Mouse (Mus musculus): ENCODE measurements around the gene Gbp8. TPM values are rescaled to one million over a fixed set of nuclear protein-coding genes. Genes with fewer than 3 reads are reported as not detected.

The Gbp8 gene
- total and polyA plus RNA-seq, 3 experiments = 0.13 to 0.29 (median 0.23) TPM

DNA sequence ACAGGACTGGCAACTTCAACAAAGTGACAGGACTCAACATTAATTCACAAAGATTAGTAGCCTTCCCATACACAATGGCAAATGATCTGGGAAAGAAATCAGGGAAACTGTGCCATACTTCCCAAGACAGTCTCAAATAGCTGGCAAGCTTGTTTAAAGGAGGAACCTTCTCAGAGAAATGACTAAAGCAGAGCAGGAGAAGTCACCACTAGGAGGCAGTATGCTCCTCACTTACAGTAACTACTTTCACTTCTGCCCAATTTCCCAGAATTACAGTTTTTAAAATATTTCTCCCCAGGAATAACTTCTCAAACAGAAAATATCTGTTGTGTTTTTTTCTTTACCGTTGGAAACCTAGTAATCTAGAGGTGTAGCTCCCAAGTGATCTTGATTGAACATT, 152.6 kb downstream of the Gbp8 start:
- no peak overlapping the region for H3K4me3 ChIP-seq
- H3K9ac ChIP-seq (ENCODE audit: low read depth, low read length) = no peak overlapping the region
- H3K27ac ChIP-seq = no peak overlapping the region; the same call in 1 of the 2 replicates
- H3K4me1 ChIP-seq (ENCODE audit: control insufficient read depth, insufficient read depth, low read length) = peaks cover 7% of the 10 kb centered on the region
- TF ChIP-seq CTCF (IDR thresholded peaks at IDR 0.05) (peak; percentile 94), POLR2A (IDR thresholded peaks at IDR 0.05; ENCODE audit: insufficient read depth, low read depth, low read length) (no peak), EP300 (IDR thresholded peaks at IDR 0.05; ENCODE audit: insufficient read depth, low read depth, low read length) (no peak)
- H3K27me3 ChIP-seq (ENCODE audit: control insufficient read depth, insufficient read depth, low read length) = no peaks in the 10 kb centered on the region
- 34% methylated on average over 1 of the region's 1 CpGs for WGBS
- no peaks in the 10 kb centered on the region; the same call in 1 of the 2 replicates for H3K36me3 ChIP-seq (ENCODE audit: control insufficient read depth, insufficient read depth, low read length)
- no peak for DNase-seq
- no peaks in the 10 kb centered on the region for H3K79me2 ChIP-seq (replicated peaks; ENCODE audit: control insufficient read depth, insufficient read depth, low read length)
- intact Hi-C loops (cut with DNase I) = loop anchor here (1.0 to 10.0 kb wide), 4 partner anchors 68 to 336 kb away; no protein-coding TSS in a partner anchor

DNA sequence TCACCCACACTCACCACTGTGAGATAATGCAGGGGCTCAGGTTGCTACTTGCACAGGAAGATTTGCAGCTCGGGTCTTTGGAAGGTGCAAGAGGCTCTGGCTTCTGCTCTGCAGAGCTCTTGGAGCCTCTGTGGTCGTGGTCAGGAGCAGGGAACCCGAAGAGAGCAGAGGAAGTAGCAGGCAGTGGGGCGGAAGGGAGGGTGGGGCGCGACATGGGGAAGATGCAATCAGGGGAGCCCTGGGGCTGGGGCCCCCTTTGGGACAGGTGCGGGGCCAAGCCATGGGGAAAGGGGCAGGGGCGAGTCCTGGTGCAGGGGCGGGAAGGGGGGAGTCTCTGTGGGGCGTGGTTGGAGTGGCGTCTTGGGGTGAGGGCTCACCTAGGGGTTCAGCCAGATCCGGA, 156.8 kb downstream of the Gbp8 start, which contains the start of gene Abcg3:
TSS of gene Abcg3 (minus strand) at position 184 of the 400 bp plus-strand sequence.
- peak in 1 of 2 experiments; percentile 20 for DNase-seq
- H3K79me2 ChIP-seq (replicated peaks; ENCODE audit: control insufficient read depth, insufficient read depth, low read length) = no peaks in the 10 kb centered on the region
- 29% methylated on average over 12 of the region's 12 CpGs for WGBS
- H3K27me3 ChIP-seq (ENCODE audit: control insufficient read depth, insufficient read depth, low read length) = no peaks in the 10 kb centered on the region
- TF ChIP-seq POLR2A (IDR thresholded peaks at IDR 0.05; ENCODE audit: insufficient read depth, low read depth, low read length) (no peak), CTCF (IDR thresholded peaks at IDR 0.05) (no peak), EP300 (IDR thresholded peaks at IDR 0.05; ENCODE audit: insufficient read depth, low read depth, low read length) (no peak)
- no peaks in the 10 kb centered on the region; the same call in 1 of the 2 replicates for H3K36me3 ChIP-seq (ENCODE audit: control insufficient read depth, insufficient read depth, low read length)
- intact Hi-C loops (cut with DNase I) = loop anchor here (10.0 kb wide), 2 partner anchors 72 to 132 kb away; no protein-coding TSS in a partner anchor
- no peak within 1 kb of the TSS for H3K9ac ChIP-seq (ENCODE audit: low read depth, low read length)
- H3K4me1 ChIP-seq (ENCODE audit: control insufficient read depth, insufficient read depth, low read length) = peaks cover 2% of the 10 kb centered on the region
- no peak within 1 kb of the TSS for H3K4me3 ChIP-seq
- no peak within 1 kb of the TSS for H3K27ac ChIP-seq

DNA sequence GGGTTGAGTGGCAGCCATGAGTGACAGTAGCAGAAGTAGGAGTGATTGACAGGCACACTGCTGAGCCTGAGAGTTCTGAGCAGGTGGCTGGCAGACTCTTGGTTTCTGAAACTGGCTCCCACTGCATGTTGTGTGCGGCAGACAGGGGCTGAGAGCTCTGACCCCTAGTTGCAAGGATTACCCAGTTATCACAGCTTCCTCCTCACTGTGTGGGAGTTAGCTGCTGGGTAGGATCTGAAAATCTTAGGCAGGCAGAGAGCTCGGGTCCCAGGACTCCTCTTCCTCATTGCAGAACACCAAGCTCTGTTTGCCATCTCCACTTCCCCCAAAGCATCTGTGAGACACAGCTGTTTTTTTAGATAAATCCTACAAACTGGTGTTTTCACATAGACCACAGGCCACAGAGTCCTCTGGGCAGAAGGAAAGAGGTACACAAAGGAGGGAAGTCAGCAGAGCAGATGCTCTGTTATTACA, 160.3 kb downstream of the Gbp8 start:
- no peak for DNase-seq
- H3K79me2 ChIP-seq (replicated peaks; ENCODE audit: control insufficient read depth, insufficient read depth, low read length) = no peaks in the 10 kb centered on the region
- H3K4me1 ChIP-seq (ENCODE audit: control insufficient read depth, insufficient read depth, low read length) = no peaks in the 10 kb centered on the region; the same call in 1 of the 2 replicates
- no peak overlapping the region for H3K27ac ChIP-seq
- no peaks in the 10 kb centered on the region for H3K27me3 ChIP-seq (ENCODE audit: control insufficient read depth, insufficient read depth, low read length)
- 23% methylated on average over 2 of the region's 2 CpGs for WGBS
- H3K36me3 ChIP-seq (ENCODE audit: control insufficient read depth, insufficient read depth, low read length) = no peaks in the 10 kb centered on the region
- no peak overlapping the region for H3K4me3 ChIP-seq
- TF ChIP-seq CTCF (IDR thresholded peaks at IDR 0.05) = no peak
- no peak for TF ChIP-seq EP300 (IDR thresholded peaks at IDR 0.05; ENCODE audit: insufficient read depth, low read depth, low read length)
- no peak for TF ChIP-seq POLR2A (IDR thresholded peaks at IDR 0.05; ENCODE audit: insufficient read depth, low read depth, low read length)
- intact Hi-C loops (cut with DNase I) = no loop called here
- H3K9ac ChIP-seq (ENCODE audit: low read depth, low read length) = no peak overlapping the region

Other genes with a start within 250 kb of the Gbp8 start
- gene Abcg3, start 156.8 kb downstream of the Gbp8 start, total RNA-seq (2021) = under 1 TPM; 0.18 to 0.23 TPM
- gene Abcg3, start 156.8 kb downstream of the Gbp8 start, polyA plus RNA-seq (2012; rRNA removed) = 0.26 and 0.27 TPM in 2 replicates
- gene Gbp9, start within 50 bp of the Gbp8 start, total RNA-seq (2021) = 1 to 10 TPM; 7.4 to 9.4 TPM
- gene Gbp9, start within 50 bp of the Gbp8 start, polyA plus RNA-seq (2012; rRNA removed) = 5.6 and 11.3 TPM in 2 replicates
- 10 to 100 TPM in 1 of 2 experiments, 1 to 10 TPM in 1; 4.6 to 11.5 TPM for gene Gbp4, start within 50 bp of the Gbp8 start, total RNA-seq (2021)
- 7.8 and 10.4 TPM in 2 replicates for gene Gbp4, start within 50 bp of the Gbp8 start, polyA plus RNA-seq (2012; rRNA removed)
- gene Gbp10, start 100.0 kb upstream of the Gbp8 start, total RNA-seq (2021) = 1 to 10 TPM in 1 of 2 experiments, under 1 TPM in 1; 0.93 to 1.7 TPM
- gene Gbp10, start 100.0 kb upstream of the Gbp8 start, polyA plus RNA-seq (2012; rRNA removed) = 0.59 and 1.7 TPM in 2 replicates
- 1 to 10 TPM in 1 of 2 experiments, under 1 TPM in 1; 0.25 to 1.9 TPM for gene Gm43302, start 154.2 kb upstream of the Gbp8 start, total RNA-seq (2021)
- gene Gm43302, start 154.2 kb upstream of the Gbp8 start, polyA plus RNA-seq (2012; rRNA removed) = 3.0 and 4.5 TPM in 2 replicates
- 10 to 100 TPM; 14.3 to 22.0 TPM for gene Gbp6, start 154.2 kb upstream of the Gbp8 start, total RNA-seq (2021)
- 4.9 and 5.9 TPM in 2 replicates for gene Gbp6, start 154.2 kb upstream of the Gbp8 start, polyA plus RNA-seq (2012; rRNA removed)